Mouse (Mus musculus): Measurements from ENCODE around the gene Mrm2. TPM values are rescaled to one million over a fixed set of nuclear protein-coding genes. Genes with fewer than 3 reads are reported as not detected.

The Mrm2 gene
- polyA plus RNA-seq, 1 experiment from 2014 or later = 21.0 TPM

DNA sequence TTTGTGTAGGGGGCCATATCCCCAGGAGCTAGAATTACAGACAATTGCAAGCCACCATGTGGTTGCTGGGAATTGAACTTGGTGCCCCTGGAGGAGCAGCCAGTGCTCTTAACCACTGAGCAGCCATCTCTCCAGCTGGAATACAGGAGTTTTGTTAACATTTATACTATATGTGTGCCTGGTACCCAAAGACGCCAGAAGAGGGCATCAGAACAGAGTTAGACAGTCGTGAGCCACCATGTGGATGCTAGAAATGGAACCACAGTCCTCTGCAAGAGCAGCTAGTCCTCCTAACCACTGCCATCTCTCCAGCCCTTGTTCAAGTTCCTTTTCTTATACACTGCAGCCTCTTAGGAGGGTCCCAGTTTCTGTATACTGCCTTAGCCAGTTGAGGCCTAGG is 1.9 kb upstream of the Mrm2 start:
- Histone ChIP-seq H3K36me3 (ENCODE audit: control insufficient read depth, insufficient read depth, low read length) (peaks cover 2% of the 10 kb centered on the region; the same call in 1 of the 2 replicates), H3K4me2 (ENCODE audit: low read depth, low read length, severe bottlenecking) (no peak overlapping the region), H3K9ac (ENCODE audit: low read length) (no peak overlapping the region), H3K4me3 (ENCODE audit: low read depth, low read length) (no peak overlapping the region), H3K27ac (ENCODE audit: low read depth, low read length) (no peak overlapping the region), H3K9me3 (ENCODE audit: control insufficient read depth, low read length) (no peaks in the 10 kb centered on the region), H3K4me1 (replicated peaks; ENCODE audit: control insufficient read depth, insufficient read depth, low read length) (peaks cover 9% of the 10 kb centered on the region; the same call in 1 of the 2 replicates), H3K27me3 (ENCODE audit: control insufficient read depth, insufficient read depth, low read length) (no peaks in the 10 kb centered on the region)
- DNase-seq (ENCODE audit: low spot score) (no peak), ATAC-seq (replicated peaks; ENCODE audit: low FRiP score) (no peak)
- 31% methylated on average over 2 of the region's 2 CpGs for WGBS

DNA sequence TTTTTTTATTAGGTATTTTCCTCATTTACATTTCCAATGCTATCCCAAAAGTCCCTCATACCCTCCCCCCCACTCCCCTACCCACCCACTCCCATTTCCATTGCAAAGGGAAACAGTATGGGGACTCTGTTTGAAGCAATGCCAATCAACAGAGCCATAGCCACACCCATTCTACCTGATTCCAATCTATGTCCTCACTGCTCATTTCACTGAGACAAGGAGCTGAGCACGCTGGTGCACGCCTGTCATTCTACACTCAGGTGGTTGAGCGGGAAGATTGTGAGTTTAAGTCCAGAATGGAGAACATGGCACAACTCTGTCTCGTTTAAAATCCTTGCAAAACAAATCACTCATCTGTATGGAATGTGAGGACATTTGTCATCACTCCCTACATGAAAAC is 821 bp upstream of the Mrm2 start:
- no peak overlapping the region for H3K9ac ChIP-seq (ENCODE audit: low read length)

DNA sequence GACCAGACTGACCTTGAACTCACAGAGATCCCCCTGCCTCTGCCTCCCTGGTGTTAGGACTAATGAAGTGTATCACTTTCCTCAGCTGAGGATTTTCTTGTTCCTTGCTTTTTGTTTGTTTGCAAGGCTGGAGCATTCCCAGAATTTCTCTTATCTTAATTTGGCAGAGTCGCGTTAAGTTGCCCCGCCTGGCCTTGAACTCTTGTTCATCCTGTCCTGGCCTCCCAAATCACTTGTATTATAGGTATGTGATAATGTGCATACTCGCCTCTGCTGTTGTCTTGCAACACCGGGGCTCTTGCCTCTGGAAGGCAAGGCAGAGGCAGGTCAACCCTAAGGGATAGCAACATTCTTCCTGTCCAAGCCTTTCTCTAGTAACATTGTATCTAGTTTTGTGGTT is 7.6 kb downstream of the Mrm2 start:
- Histone ChIP-seq H3K4me3 (ENCODE audit: low read depth, low read length) (no peak overlapping the region), H3K9ac (ENCODE audit: low read length) (no peak overlapping the region), H3K27ac (ENCODE audit: low read depth, low read length) (no peak overlapping the region), H3K36me3 (ENCODE audit: control insufficient read depth, insufficient read depth, low read length) (no peaks in the 10 kb centered on the region; the same call in 1 of the 2 replicates), H3K27me3 (ENCODE audit: control insufficient read depth, insufficient read depth, low read length) (no peaks in the 10 kb centered on the region), H3K9me3 (ENCODE audit: control insufficient read depth, low read length) (no peaks in the 10 kb centered on the region), H3K4me2 (ENCODE audit: low read depth, low read length, severe bottlenecking) (no peak overlapping the region), H3K4me1 (replicated peaks; ENCODE audit: control insufficient read depth, insufficient read depth, low read length) (peaks cover 3% of the 10 kb centered on the region; the same call in 1 of the 2 replicates)
- ATAC-seq (replicated peaks; ENCODE audit: low FRiP score) (no peak), DNase-seq (ENCODE audit: low spot score) (no peak)
- WGBS = 93% methylated on average over 5 of the region's 5 CpGs

More for the DNA sequence above, 821 bp upstream of the Mrm2 start:
- WGBS = 56% methylated on average over 4 of the region's 4 CpGs
- DNase-seq (ENCODE audit: low spot score) (no peak), ATAC-seq (replicated peaks; ENCODE audit: low FRiP score) (no peak)
- H3K4me3 ChIP-seq (ENCODE audit: low read depth, low read length) = peak overlapping the region; percentile 75; the same call in 1 of the 2 replicates
- H3K27me3 ChIP-seq (ENCODE audit: control insufficient read depth, insufficient read depth, low read length) = no peaks in the 10 kb centered on the region
- peaks cover 9% of the 10 kb centered on the region; the same call in 1 of the 2 replicates for H3K4me1 ChIP-seq (replicated peaks; ENCODE audit: control insufficient read depth, insufficient read depth, low read length)
- no peaks in the 10 kb centered on the region for H3K9me3 ChIP-seq (ENCODE audit: control insufficient read depth, low read length)
- peak overlapping the region; percentile 78 for H3K4me2 ChIP-seq (ENCODE audit: low read depth, low read length, severe bottlenecking)
- no peak overlapping the region for H3K27ac ChIP-seq (ENCODE audit: low read depth, low read length)
- H3K36me3 ChIP-seq (ENCODE audit: control insufficient read depth, insufficient read depth, low read length) = no peaks in the 10 kb centered on the region; the same call in 1 of the 2 replicates

GRCm38 (mm10) chr5:140321756-140322575 is 9.7 kb downstream of the Mrm2 start:
- Histone ChIP-seq H3K4me3 (ENCODE audit: low read depth, low read length) (peak overlapping the region; percentile 90), H3K9me3 (ENCODE audit: control insufficient read depth, low read length) (no peaks in the 10 kb centered on the region), H3K4me2 (ENCODE audit: low read depth, low read length, severe bottlenecking) (peak overlapping the region; percentile 74), H3K27ac (ENCODE audit: low read depth, low read length) (peak overlapping the region; percentile 55; the same call in 1 of the 2 replicates), H3K9ac (ENCODE audit: low read length) (peak overlapping the region; percentile 98), H3K27me3 (ENCODE audit: control insufficient read depth, insufficient read depth, low read length) (no peaks in the 10 kb centered on the region), H3K36me3 (ENCODE audit: control insufficient read depth, insufficient read depth, low read length) (no peaks in the 10 kb centered on the region; the same call in 1 of the 2 replicates), H3K4me1 (replicated peaks; ENCODE audit: control insufficient read depth, insufficient read depth, low read length) (peaks cover 3% of the 10 kb centered on the region; the same call in 1 of the 2 replicates)
- no peak for DNase-seq (ENCODE audit: low spot score)
- 1% methylated on average over 17 of the region's 17 CpGs for WGBS
- no peak; the same call in 1 of the 2 replicates for ATAC-seq (replicated peaks; ENCODE audit: low FRiP score)

GRCm38 (mm10) chr5:140321042-140321755 is 10.5 kb downstream of the Mrm2 start, which contains the start of the genes Mad1l1 and Nudt1:
Gene Mad1l1, minus strand, starts transcription at chr5:140321552.
Gene Nudt1, plus strand, starts transcription at chr5:140321656.
- DNase-seq (ENCODE audit: low spot score) = peak; percentile 94
- WGBS = under 1% methylated on average over 58 of the region's 60 CpGs
- Histone ChIP-seq H3K9me3 (ENCODE audit: control insufficient read depth, low read length) (no peaks in the 10 kb centered on the region), H3K4me3 (ENCODE audit: low read depth, low read length) (peak within 1 kb of the TSS; percentile 90), H3K4me1 (replicated peaks; ENCODE audit: control insufficient read depth, insufficient read depth, low read length) (peaks cover 3% of the 10 kb centered on the region; the same call in 1 of the 2 replicates), H3K27ac (ENCODE audit: low read depth, low read length) (peak within 1 kb of the TSS; percentile 55), H3K27me3 (ENCODE audit: control insufficient read depth, insufficient read depth, low read length) (no peaks in the 10 kb centered on the region), H3K4me2 (ENCODE audit: low read depth, low read length, severe bottlenecking) (peak within 1 kb of the TSS; percentile 74), H3K36me3 (ENCODE audit: control insufficient read depth, insufficient read depth, low read length) (no peaks in the 10 kb centered on the region; the same call in 1 of the 2 replicates), H3K9ac (ENCODE audit: low read length) (peak within 1 kb of the TSS; percentile 98)
- peak; percentile 90 for ATAC-seq (replicated peaks; ENCODE audit: low FRiP score)

DNA sequence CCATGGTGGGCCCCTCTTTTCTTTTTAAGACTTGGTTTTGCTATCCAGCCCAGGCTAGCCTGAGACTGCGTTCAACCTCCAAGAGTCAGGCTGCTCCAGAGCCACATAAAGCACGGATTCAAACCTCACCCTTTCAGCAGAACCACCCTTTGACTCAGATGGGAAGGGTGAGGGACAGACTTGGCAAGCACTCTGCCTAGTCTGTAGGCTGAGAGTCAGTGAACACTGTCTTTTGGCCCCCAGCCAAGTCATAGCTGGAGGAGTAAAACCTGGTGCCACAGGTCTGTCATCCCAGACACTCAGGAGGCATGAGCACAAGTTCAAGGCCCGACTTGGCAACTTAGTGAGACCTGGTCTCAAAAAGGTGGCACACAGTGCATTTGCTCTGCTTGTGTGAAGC is 15.0 kb downstream of the Mrm2 start:
- Histone ChIP-seq H3K4me2 (ENCODE audit: low read depth, low read length, severe bottlenecking) (no peak overlapping the region), H3K27me3 (ENCODE audit: control insufficient read depth, insufficient read depth, low read length) (no peaks in the 10 kb centered on the region), H3K27ac (ENCODE audit: low read depth, low read length) (no peak overlapping the region), H3K9me3 (ENCODE audit: control insufficient read depth, low read length) (no peaks in the 10 kb centered on the region), H3K4me3 (ENCODE audit: low read depth, low read length) (no peak overlapping the region), H3K36me3 (ENCODE audit: control insufficient read depth, insufficient read depth, low read length) (no peaks in the 10 kb centered on the region; the same call in 1 of the 2 replicates), H3K4me1 (replicated peaks; ENCODE audit: control insufficient read depth, insufficient read depth, low read length) (peaks cover 3% of the 10 kb centered on the region; the same call in 1 of the 2 replicates), H3K9ac (ENCODE audit: low read length) (no peak overlapping the region)
- DNase-seq (ENCODE audit: low spot score) (no peak), ATAC-seq (replicated peaks; ENCODE audit: low FRiP score) (no peak)
- WGBS = 93% methylated on average over 3 of the region's 3 CpGs

DNA sequence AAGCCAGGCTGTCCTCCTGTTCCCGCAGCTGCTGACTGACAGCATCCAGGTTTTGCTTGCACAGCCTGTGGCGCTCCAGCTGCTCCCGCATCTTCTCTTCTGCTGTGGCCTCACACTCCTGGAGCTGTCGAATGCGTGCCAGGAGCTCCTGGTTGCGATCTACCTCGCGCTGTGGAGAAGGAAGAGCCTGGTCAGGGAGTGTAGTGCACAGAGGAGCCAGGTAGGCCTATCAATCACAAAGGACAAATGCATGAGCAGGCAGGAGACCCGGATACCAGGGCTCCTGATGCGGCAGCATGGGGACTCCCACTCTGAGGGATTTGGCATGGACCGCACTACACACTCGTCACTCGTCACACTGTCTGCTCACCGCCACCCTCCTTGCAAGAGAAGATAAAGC is 24.1 kb downstream of the Mrm2 start:
- 92% methylated on average over 14 of the region's 14 CpGs for WGBS
- no peaks in the 10 kb centered on the region for H3K27me3 ChIP-seq (ENCODE audit: control insufficient read depth, insufficient read depth, low read length)
- H3K27ac ChIP-seq (ENCODE audit: low read depth, low read length) = no peak overlapping the region
- H3K4me2 ChIP-seq (ENCODE audit: low read depth, low read length, severe bottlenecking) = no peak overlapping the region
- H3K9me3 ChIP-seq (ENCODE audit: control insufficient read depth, low read length) = no peaks in the 10 kb centered on the region
- peaks cover 7% of the 10 kb centered on the region; the same call in 1 of the 2 replicates for H3K36me3 ChIP-seq (ENCODE audit: control insufficient read depth, insufficient read depth, low read length)
- no peak overlapping the region for H3K4me3 ChIP-seq (ENCODE audit: low read depth, low read length)
- DNase-seq (ENCODE audit: low spot score) (no peak), ATAC-seq (replicated peaks; ENCODE audit: low FRiP score) (no peak)
- no peaks in the 10 kb centered on the region for H3K4me1 ChIP-seq (replicated peaks; ENCODE audit: control insufficient read depth, insufficient read depth, low read length)
- H3K9ac ChIP-seq (ENCODE audit: low read length) = no peak overlapping the region

GRCm38 (mm10) chr5:140306016-140306415 is 25.7 kb downstream of the Mrm2 start:
- H3K27ac ChIP-seq (ENCODE audit: low read depth, low read length) = no peak overlapping the region
- H3K4me1 ChIP-seq (replicated peaks; ENCODE audit: control insufficient read depth, insufficient read depth, low read length) = no peaks in the 10 kb centered on the region
- H3K9ac ChIP-seq (ENCODE audit: low read length) = no peak overlapping the region
- H3K4me3 ChIP-seq (ENCODE audit: low read depth, low read length) = no peak overlapping the region
- 88% methylated on average over 8 of the region's 8 CpGs for WGBS
- H3K9me3 ChIP-seq (ENCODE audit: control insufficient read depth, low read length) = no peaks in the 10 kb centered on the region
- no peaks in the 10 kb centered on the region for H3K27me3 ChIP-seq (ENCODE audit: control insufficient read depth, insufficient read depth, low read length)
- no peak overlapping the region for H3K4me2 ChIP-seq (ENCODE audit: low read depth, low read length, severe bottlenecking)
- DNase-seq (ENCODE audit: low spot score) (no peak), ATAC-seq (replicated peaks; ENCODE audit: low FRiP score) (no peak)
- H3K36me3 ChIP-seq (ENCODE audit: control insufficient read depth, insufficient read depth, low read length) = peaks cover 14% of the 10 kb centered on the region; the same call in 1 of the 2 replicates

All from forebrain, embryonic 11.5 days (tissue).